Mouse (Mus musculus) yolk sac, embryonic 10.5 days (tissue): ENCODE measurements around the gene Tspan2.

Experiments used
- DNase-seq: peaks from one replicate; pipeline ENCODE4 v3.0.0-alpha.2; 2017; ENCODE audit warnings: low spot score

The Tspan2 gene

GRCm38 (mm10) chr3:102735031-102735558 is 766 bp downstream of the Tspan2 start:
- DNase-seq: peak; percentile 65

- no peak for DNase-seq
These were observed 1.3 kb downstream of the Tspan2 start for GRCm38 (mm10) chr3:102735638-102736037.

GRCm38 (mm10) chr3:102736436-102736835 is 2.1 kb downstream of the Tspan2 start:
- no peak for DNase-seq

GRCm38 (mm10) chr3:102737106-102737505 is 2.8 kb downstream of the Tspan2 start:
- no peak for DNase-seq

GRCm38 (mm10) chr3:102738161-102738901 is 4.0 kb downstream of the Tspan2 start:
- no peak for DNase-seq

- DNase-seq: no peak
These were observed 4.6 kb downstream of the Tspan2 start for GRCm38 (mm10) chr3:102738926-102739325.

GRCm38 (mm10) chr3:102742725-102743124 is 8.4 kb downstream of the Tspan2 start:
- no peak for DNase-seq

- no peak for DNase-seq
These were observed 8.9 kb downstream of the Tspan2 start for GRCm38 (mm10) chr3:102743202-102743601.

GRCm38 (mm10) chr3:102743781-102744471 is 9.6 kb downstream of the Tspan2 start:
- no peak for DNase-seq

GRCm38 (mm10) chr3:102744657-102745056 is 10.3 kb downstream of the Tspan2 start:
- no peak for DNase-seq

- no peak for DNase-seq
These were observed 11.8 kb downstream of the Tspan2 start for GRCm38 (mm10) chr3:102746174-102746573.

- no peak for DNase-seq
These were observed 13.7 kb downstream of the Tspan2 start for GRCm38 (mm10) chr3:102748038-102748437.

- no peak for DNase-seq
These were observed 14.4 kb downstream of the Tspan2 start for GRCm38 (mm10) chr3:102748686-102749085.

GRCm38 (mm10) chr3:102751136-102751535 is 16.8 kb downstream of the Tspan2 start:
- DNase-seq: no peak

- no peak for DNase-seq
These were observed 17.2 kb downstream of the Tspan2 start for GRCm38 (mm10) chr3:102751536-102751935.

GRCm38 (mm10) chr3:102752053-102752452 is 17.7 kb downstream of the Tspan2 start:
- no peak for DNase-seq

- no peak for DNase-seq
These were observed 18.1 kb downstream of the Tspan2 start for GRCm38 (mm10) chr3:102752457-102752856.

- no peak for DNase-seq
These were observed 21.5 kb downstream of the Tspan2 start for GRCm38 (mm10) chr3:102755801-102756200.

- no peak for DNase-seq
These were observed 22.7 kb downstream of the Tspan2 start for GRCm38 (mm10) chr3:102757019-102757418.

- DNase-seq: no peak
These were observed 25.9 kb downstream of the Tspan2 start for GRCm38 (mm10) chr3:102760236-102760635.

GRCm38 (mm10) chr3:102762388-102762787 is 28.1 kb downstream of the Tspan2 start:
- DNase-seq: no peak

GRCm38 (mm10) chr3:102763713-102764400 is 29.5 kb downstream of the Tspan2 start:
- DNase-seq: no peak

GRCm38 (mm10) chr3:102764850-102765249 is 30.5 kb downstream of the Tspan2 start:
- DNase-seq: peak; percentile 61
